Mouse (Mus musculus) G1E (cell line): ENCODE data around the gene Foxo3.

ENCODE experiments used
- CTCF ChIP-seq: IDR thresholded peaks from 2 replicates; pipeline ENCODE4 v1.5.1; 2012; ENCODE audit warnings: low read depth, low read length, inconsistent platforms, mixed read lengths
- GATA1 ChIP-seq: IDR thresholded peaks from 2 replicates; pipeline ENCODE4 v1.6.1; 2012; ENCODE audit warnings: borderline replicate concordance, low read length, inconsistent platforms, mixed read lengths

DNA sequence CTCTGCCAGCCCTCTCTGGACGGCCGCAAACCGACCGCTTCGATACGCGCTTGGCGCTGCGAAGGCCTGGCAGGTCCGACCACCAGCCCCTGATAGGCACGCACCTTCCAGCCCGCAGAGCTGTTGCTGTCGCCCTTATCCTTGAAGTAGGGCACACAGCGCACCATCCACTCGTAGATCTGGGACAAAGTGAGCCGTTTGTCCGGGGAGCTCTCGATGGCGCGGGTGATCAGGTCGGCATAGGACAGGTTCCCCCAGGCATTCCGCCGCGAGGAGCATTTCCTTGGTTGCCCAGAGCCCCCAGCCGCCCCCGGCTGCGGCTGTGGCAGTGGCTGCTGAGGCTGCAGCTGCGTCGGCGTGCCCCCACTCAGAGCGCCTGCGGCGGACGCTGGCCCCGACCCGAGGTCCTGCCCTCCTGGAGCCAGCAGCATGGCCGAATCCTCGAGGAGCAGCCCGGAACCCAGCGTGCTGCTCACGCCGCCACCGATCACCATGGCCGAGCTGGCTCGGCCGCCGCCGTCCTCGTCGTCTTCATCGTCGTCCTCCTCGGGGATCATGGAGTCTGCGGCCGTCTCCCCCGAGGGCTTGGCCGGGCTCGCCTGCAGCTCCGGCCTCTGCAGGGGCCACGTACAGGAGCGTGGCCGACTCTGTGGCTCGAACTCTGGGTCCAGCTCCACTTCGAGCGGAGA lies 1.7 kb downstream of the Foxo3 start:
- TF ChIP-seq CTCF (no peak), GATA1 (no peak)
